ENCODE assay signal across 8 mouse cellular contexts in genomic region chr9:30896752-30897151, GRCm38 (mm10). TPM values are rescaled to one million over a fixed set of nuclear protein-coding genes. Genes with fewer than 3 reads are reported as not detected.
DNase-seq lines count a peak whose midpoint lies in the region; ATAC-seq lines count a peak whose summit lies in the region.

No protein-coding gene starts in this region.

- intact Hi-C loops in heart, postnatal 14 days (cut with DNase I) = no loop called here
- intact Hi-C loops in left cerebral cortex, postnatal 4 days (cut with DNase I) = no loop called here

- ATAC-seq in megakaryocyte, adult 5-6 weeks (ENCODE audit: poor library complexity, severe bottlenecking) = no peak

- DNase-seq in right cerebral cortex, adult 2 months (ENCODE audit: low spot score in 2 of 2) = peak; percentile 26 to 35
- DNase-seq in right cerebral cortex, postnatal 25 days = no peak
- DNase-seq in cerebellum, postnatal 10 days = peak; percentile 80 to 89
- peak; percentile 85 to 87 for DNase-seq in heart, postnatal 14 days
- peak; percentile 88 for DNase-seq in left cerebral cortex, postnatal 4 days
- DNase-seq in right cerebral cortex, postnatal 14 days = peak; percentile 30
- DNase-seq in thymus, adult 18-20 months = no peak

RNA-seq across cellular contexts. Expression of gene Adamts15, which starts 25.5 kb away (rescaled TPM):
- total RNA-seq in heart, postnatal 14 days (2021) = 10 to 100 TPM; 13.1 to 15.9 TPM
- 1 to 10 TPM; 8.6 to 9.6 TPM for total RNA-seq in left cerebral cortex, postnatal 4 days (2021)
- total RNA-seq in megakaryocyte, adult 5-6 weeks (2015) = 0.07 TPM in 1 of 2 replicates, not detected in the other
- total RNA-seq in megakaryocyte, adult 5-6 weeks (2017) = 0.04 TPM in 2 replicates

RNA-seq across cellular contexts. Expression of gene Adamts8, which starts 45.6 kb away (rescaled TPM):
- 1 to 10 TPM; 4.4 to 6.8 TPM for total RNA-seq in heart, postnatal 14 days (2021)
- 1 to 10 TPM; 8.5 to 8.9 TPM for total RNA-seq in left cerebral cortex, postnatal 4 days (2021)
- total RNA-seq in megakaryocyte, adult 5-6 weeks (2015) = not detected in 2 replicates
- not detected in 2 replicates for total RNA-seq in megakaryocyte, adult 5-6 weeks (2017)

Comparison
In these comparisons a context has a peak if more than half of its experiments do, and no peak if none do; other contexts are left out.
1. DNase-seq: peak in right cerebral cortex, adult 2 months (2 of 2), cerebellum, postnatal 10 days (2 of 2), heart, postnatal 14 days (2 of 2), left cerebral cortex, postnatal 4 days (single experiment) and right cerebral cortex, postnatal 14 days (single experiment); none in right cerebral cortex, postnatal 25 days (single experiment) and thymus, adult 18-20 months (0 of 2).
2. RNA of gene Adamts15, which starts 25.5 kb away (total RNA-seq): 13.1 to 15.9 TPM in heart, postnatal 14 days and 8.6 to 9.6 TPM in left cerebral cortex, postnatal 4 days; 0.04 to 0.07 TPM in megakaryocyte, adult 5-6 weeks; every median in the first group is over 4 times any median in the second.
3. RNA of gene Adamts8, which starts 45.6 kb away (total RNA-seq): 8.5 to 8.9 TPM in left cerebral cortex, postnatal 4 days and 4.4 to 6.8 TPM in heart, postnatal 14 days; not detected in megakaryocyte, adult 5-6 weeks; every median in the first group is over 4 times any median in the second.